Mouse (Mus musculus) kidney, adult 2 months (tissue): ENCODE results near the gene Dennd2d. TPM values are rescaled to one million over a fixed set of nuclear protein-coding genes. Genes with fewer than 3 reads are reported as not detected.

Source experiments
- DNase-seq: peaks from one replicate; pipeline ENCODE4 v3.0.0; 2021
- H3K27ac ChIP-seq: fragments of 200-500 bp; 2 replicates; pipeline ENCODE4 v1.5.1; 2012; ENCODE audit warnings: low read depth, low read length, control low read depth, inconsistent platforms; ENCODE audit not compliant: insufficient read depth
- H3K27me3 ChIP-seq: fragments of 200-500 bp; replicated peaks from 2 replicates; pipeline ENCODE4 v1.6.1; 2012; ENCODE audit warnings: mild to moderate bottlenecking, moderate library complexity, low read length, inconsistent platforms; ENCODE audit not compliant: control insufficient read depth, insufficient read depth
- H3K36me3 ChIP-seq: fragments of 200-500 bp; 2 replicates; pipeline ENCODE4 v1.6.1; 2012; ENCODE audit warnings: mild to moderate bottlenecking, moderate library complexity, low read length, inconsistent platforms; ENCODE audit not compliant: control insufficient read depth, insufficient read depth
- H3K4me1 ChIP-seq: fragments of 200-500 bp; 2 replicates; pipeline ENCODE4 v1.6.1; 2011; ENCODE audit warnings: low read length; ENCODE audit not compliant: control insufficient read depth, insufficient read depth
- H3K4me3 ChIP-seq: fragments of 200-500 bp; 2 replicates; pipeline ENCODE4 v1.5.1; 2011; ENCODE audit warnings: mild to moderate bottlenecking, low read depth, low read length, control low read depth; ENCODE audit not compliant: insufficient read depth
- CTCF ChIP-seq: fragments of 200-500 bp; conservative IDR thresholded peaks from 2 replicates; pipeline ENCODE4 v1.5.1; 2011; ENCODE audit warnings: low read depth, mild to moderate bottlenecking, control low read depth, low read length, moderate library complexity, mixed read lengths; ENCODE audit not compliant: insufficient read depth, insufficient read length
- POLR2A ChIP-seq: fragments of 200-500 bp; IDR thresholded peaks from one replicate; pipeline ENCODE4 v1.6.1; 2011; ENCODE audit warnings: low read depth, low read length, control low read depth
- WGBS: fragments of 180-500 bp; shearing (Covaris S2); methylation state at CpG from one replicate; pipeline ENCODE4 v1.1.7; 2018; 5-methylcytosine and 5-hydroxymethylcytosine counted together
- polyA plus RNA-seq: library from polyadenylated mRNA; depleted of rRNA; stranded (reverse); fragments of >200 nt; gene quantifications from 2 replicates; pipeline ENCODE4 v1.2.3, GENCODE M21; 2012

Gene Dennd2d
- polyA plus RNA-seq, 1 experiment, result 5.6 TPM

GRCm38 (mm10) chr3:106495346-106496044 is 13.3 kb downstream of the Dennd2d start:
- Histone ChIP-seq H3K36me3 (no peaks in the 10 kb centered on the region), H3K4me1 (no peaks in the 10 kb centered on the region; the same call in 1 of the 2 replicates), H3K27me3 (no peaks in the 10 kb centered on the region), H3K4me3 (no peak overlapping the region), H3K27ac (no peak overlapping the region)
- TF ChIP-seq POLR2A, result no peak
- no peak for TF ChIP-seq CTCF
- DNase-seq, result no peak
- 73% methylated on average over 1 of the region's 1 CpGs for WGBS

- no peaks in the 10 kb centered on the region for H3K27me3 ChIP-seq
- no peaks in the 10 kb centered on the region; the same call in 1 of the 2 replicates for H3K4me1 ChIP-seq
- H3K36me3 ChIP-seq, result no peaks in the 10 kb centered on the region; the same call in 1 of the 2 replicates
- TF ChIP-seq CTCF, result no peak
- no peak for TF ChIP-seq POLR2A
- 59% methylated on average over 4 of the region's 4 CpGs for WGBS
- H3K4me3 ChIP-seq, result no peak overlapping the region
- no peak overlapping the region for H3K27ac ChIP-seq
- DNase-seq, result peak; percentile 21
These were observed 14.0 kb downstream of the Dennd2d start for GRCm38 (mm10) chr3:106496045-106496721.

- WGBS, result 58% methylated on average over 3 of the region's 3 CpGs
- DNase-seq, result no peak
- Histone ChIP-seq H3K4me3 (no peak overlapping the region), H3K27me3 (no peaks in the 10 kb centered on the region), H3K4me1 (no peaks in the 10 kb centered on the region; the same call in 1 of the 2 replicates), H3K27ac (no peak overlapping the region), H3K36me3 (no peaks in the 10 kb centered on the region; the same call in 1 of the 2 replicates)
- TF ChIP-seq CTCF (no peak), POLR2A (no peak)
These were observed 14.8 kb downstream of the Dennd2d start for GRCm38 (mm10) chr3:106496996-106497395.

GRCm38 (mm10) chr3:106500510-106500909 is 18.3 kb downstream of the Dennd2d start:
- Histone ChIP-seq H3K4me1 (no peaks in the 10 kb centered on the region; the same call in 1 of the 2 replicates), H3K4me3 (no peak overlapping the region), H3K36me3 (peaks cover 2% of the 10 kb centered on the region; the same call in 1 of the 2 replicates), H3K27me3 (no peaks in the 10 kb centered on the region), H3K27ac (no peak overlapping the region)
- no peak for DNase-seq
- TF ChIP-seq CTCF (no peak), POLR2A (no peak)
- WGBS, result 72% methylated on average over 2 of the region's 2 CpGs

- TF ChIP-seq POLR2A (no peak), CTCF (no peak)
- H3K4me3 ChIP-seq, result no peak overlapping the region
- DNase-seq, result no peak
- 86% methylated on average over 2 of the region's 2 CpGs for WGBS
- no peaks in the 10 kb centered on the region for H3K27me3 ChIP-seq
- H3K4me1 ChIP-seq, result no peaks in the 10 kb centered on the region
- H3K36me3 ChIP-seq, result peaks cover 2% of the 10 kb centered on the region; the same call in 1 of the 2 replicates
- H3K27ac ChIP-seq, result no peak overlapping the region
These were observed 20.7 kb downstream of the Dennd2d start for GRCm38 (mm10) chr3:106502892-106503291.

- Histone ChIP-seq H3K27ac (no peak overlapping the region), H3K4me3 (no peak overlapping the region), H3K4me1 (no peaks in the 10 kb centered on the region), H3K27me3 (no peaks in the 10 kb centered on the region), H3K36me3 (no peaks in the 10 kb centered on the region)
- no peak for DNase-seq
- TF ChIP-seq CTCF, result no peak
- no peak for TF ChIP-seq POLR2A
- 93% methylated on average over 1 of the region's 1 CpGs for WGBS
These were observed 28.5 kb downstream of the Dennd2d start for GRCm38 (mm10) chr3:106510669-106511068.

GRCm38 (mm10) chr3:106515016-106515415 is 32.8 kb downstream of the Dennd2d start:
- 79% methylated on average over 6 of the region's 6 CpGs for WGBS
- H3K27me3 ChIP-seq, result no peaks in the 10 kb centered on the region
- DNase-seq, result no peak
- TF ChIP-seq POLR2A, result no peak
- no peak for TF ChIP-seq CTCF
- H3K27ac ChIP-seq, result no peak overlapping the region
- H3K4me1 ChIP-seq, result no peaks in the 10 kb centered on the region
- H3K36me3 ChIP-seq, result no peaks in the 10 kb centered on the region
- no peak overlapping the region for H3K4me3 ChIP-seq
